8 mouse cellular contexts compared by ENCODE assay signal in the genomic region with DNA sequence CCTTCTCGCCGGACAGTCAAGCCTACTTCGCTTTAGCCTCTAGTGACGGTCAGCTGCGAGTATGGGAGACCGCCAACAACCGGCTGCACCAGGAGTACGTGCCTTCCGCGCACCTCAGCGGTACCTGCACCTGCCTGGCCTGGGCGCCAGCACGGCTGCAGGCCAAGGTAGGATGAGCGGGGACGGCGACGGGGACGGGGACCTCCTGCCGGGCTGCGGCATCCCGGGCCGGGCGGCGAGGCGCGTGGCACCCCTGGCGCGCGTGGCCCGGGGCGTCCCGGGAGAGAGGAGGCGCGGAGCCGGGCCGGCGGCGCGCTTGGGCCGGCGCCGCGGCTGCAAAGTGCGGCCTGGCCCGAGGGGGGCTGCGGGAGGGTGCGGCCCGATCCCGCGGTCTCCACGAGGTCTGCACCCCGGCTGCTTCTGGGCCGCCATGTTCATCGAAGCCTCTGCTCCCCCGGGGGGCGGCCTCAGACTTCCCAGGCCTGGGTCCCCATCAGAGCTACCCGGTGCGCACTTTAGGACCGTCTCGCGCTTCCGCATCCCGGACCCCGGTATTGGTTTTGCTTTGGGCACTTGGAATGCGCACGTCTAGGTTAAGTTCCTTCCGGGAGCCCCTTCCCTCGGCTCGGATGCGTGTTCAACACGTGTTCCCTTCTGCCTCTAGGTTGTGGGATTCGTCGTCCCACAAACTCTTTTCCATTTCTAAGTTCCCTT. TPM values are rescaled to one million over a fixed set of nuclear protein-coding genes. Genes with fewer than 3 reads are reported as not detected.
DNase-seq lines count a peak whose midpoint lies in the region; ATAC-seq and TF ChIP-seq lines count a peak whose summit lies in the region.

No protein-coding gene starts in this region.

- no peaks in the 10 kb centered on the region; the same call in 1 of the 2 replicates for H3K36me3 ChIP-seq in embryonic facial prominence, embryonic 12.5 days
- 0 out of 2 replicates have a peak, but pooled peaks cover 4% of the 10 kb centered on the region for H3K36me3 ChIP-seq in heart, postnatal 0 days (replicated peaks; ENCODE audit: control insufficient read depth, insufficient read depth, low read length)
- no peaks in the 10 kb centered on the region for H3K36me3 ChIP-seq in limb, embryonic 11.5 days (ENCODE audit: control insufficient read depth, insufficient read depth, low read length)
- no peaks in the 10 kb centered on the region for H3K36me3 ChIP-seq in midbrain, embryonic 16.5 days (ENCODE audit: control insufficient read depth, insufficient read depth, low read length)

- WGBS in embryonic facial prominence, embryonic 12.5 days: under 1% methylated on average over 69 of the region's 73 CpGs
- WGBS in heart, postnatal 0 days: under 1% methylated on average over 64 of the region's 73 CpGs
- under 1% methylated on average over 69 of the region's 73 CpGs for WGBS in limb, embryonic 11.5 days
- WGBS in midbrain, embryonic 16.5 days: under 1% methylated on average over 51 of the region's 73 CpGs

- no peaks in the 10 kb centered on the region for H3K27me3 ChIP-seq in embryonic facial prominence, embryonic 12.5 days
- no peaks in the 10 kb centered on the region for H3K27me3 ChIP-seq in heart, postnatal 0 days (ENCODE audit: control insufficient read depth, insufficient read depth, low read length)
- H3K27me3 ChIP-seq in limb, embryonic 11.5 days (ENCODE audit: control insufficient read depth, insufficient read depth, low read length): no peaks in the 10 kb centered on the region
- no peaks in the 10 kb centered on the region for H3K27me3 ChIP-seq in midbrain, embryonic 16.5 days (ENCODE audit: control insufficient read depth, insufficient read depth, low read depth, low read length)

- peak overlapping the region; percentile 77 for H3K9ac ChIP-seq in embryonic facial prominence, embryonic 12.5 days
- peak overlapping the region; percentile 84 for H3K9ac ChIP-seq in heart, postnatal 0 days (replicated peaks; ENCODE audit: low read depth, low read length)
- peak overlapping the region; percentile 92 for H3K9ac ChIP-seq in limb, embryonic 11.5 days (ENCODE audit: low read length)
- H3K9ac ChIP-seq in midbrain, embryonic 16.5 days (ENCODE audit: low read depth, low read length): peak overlapping the region; percentile 93

- peaks cover 18% of the 10 kb centered on the region for H3K4me1 ChIP-seq in embryonic facial prominence, embryonic 12.5 days
- H3K4me1 ChIP-seq in heart, postnatal 0 days (ENCODE audit: control insufficient read depth, insufficient read depth): peaks cover 17% of the 10 kb centered on the region
- 0 out of 2 replicates have a peak, but pooled peaks cover 6% of the 10 kb centered on the region for H3K4me1 ChIP-seq in limb, embryonic 11.5 days (ENCODE audit: control insufficient read depth, insufficient read depth, low read length)
- H3K4me1 ChIP-seq in midbrain, embryonic 16.5 days (ENCODE audit: control insufficient read depth, insufficient read depth, low read length): peaks cover 19% of the 10 kb centered on the region

- TF ChIP-seq EP300 in heart, postnatal 0 days (IDR thresholded peaks at IDR 0.05; ENCODE audit: low read depth): no peak

- ATAC-seq in embryonic facial prominence, embryonic 12.5 days (ENCODE audit: insufficient number of reproducible peaks, insufficient read depth, low FRiP score, low TSS enrichment): peak; percentile 86
- ATAC-seq in heart, postnatal 0 days (ENCODE audit: insufficient read depth, low read depth): peak; percentile 40
- ATAC-seq in limb, embryonic 11.5 days (ENCODE audit: insufficient number of reproducible peaks, low FRiP score, low TSS enrichment, low read depth): peak; percentile 82
- ATAC-seq in midbrain, embryonic 16.5 days: peak; percentile 90

- H3K27ac ChIP-seq in embryonic facial prominence, embryonic 12.5 days: peak overlapping the region; percentile 64; the same call in 1 of the 2 replicates
- H3K27ac ChIP-seq in heart, postnatal 0 days (ENCODE audit: low read depth): peak overlapping the region; percentile 40
- H3K27ac ChIP-seq in limb, embryonic 11.5 days (replicated peaks; ENCODE audit: low read depth, low read length): no peak overlapping the region; the same call in 1 of the 2 replicates
- peak overlapping the region; percentile 66 for H3K27ac ChIP-seq in midbrain, embryonic 16.5 days (ENCODE audit: low read length)

- no peaks in the 10 kb centered on the region for H3K9me3 ChIP-seq in embryonic facial prominence, embryonic 12.5 days
- no peaks in the 10 kb centered on the region for H3K9me3 ChIP-seq in heart, postnatal 0 days (replicated peaks; ENCODE audit: control insufficient read depth, low read length)
- H3K9me3 ChIP-seq in limb, embryonic 11.5 days (ENCODE audit: control insufficient read depth, low read length): no peaks in the 10 kb centered on the region
- no peaks in the 10 kb centered on the region for H3K9me3 ChIP-seq in midbrain, embryonic 16.5 days (replicated peaks; ENCODE audit: control insufficient read depth, low read length, poor library complexity, severe bottlenecking)

- no peak for TF ChIP-seq CTCF in heart, postnatal 0 days (IDR thresholded peaks at IDR 0.05; ENCODE audit: low read depth)

- peak overlapping the region; percentile 92 for H3K4me3 ChIP-seq in embryonic facial prominence, embryonic 12.5 days
- peak overlapping the region; percentile 92 for H3K4me3 ChIP-seq in heart, postnatal 0 days (ENCODE audit: low read depth, low read length)
- H3K4me3 ChIP-seq in limb, embryonic 11.5 days (ENCODE audit: low read depth, low read length): peak overlapping the region; percentile 96
- H3K4me3 ChIP-seq in midbrain, embryonic 16.5 days (ENCODE audit: low read depth, low read length): peak overlapping the region; percentile 99

- peak; percentile 2 to 9 for DNase-seq in lung, adult 18-20 months
- no peak for DNase-seq in lung, postnatal 36 days
- DNase-seq in MN1 (ENCODE audit: low spot score): peak; percentile 52
- DNase-seq in heart, postnatal 0 days (ENCODE audit: low spot score): no peak
- peak; percentile 52 for DNase-seq in limb, embryonic 11.5 days (ENCODE audit: low spot score)
- DNase-seq in thymus, postnatal 25 days: peak; percentile 29

- H3K4me2 ChIP-seq in embryonic facial prominence, embryonic 12.5 days (replicated peaks): peak overlapping the region; percentile 79
- peak overlapping the region; percentile 77 for H3K4me2 ChIP-seq in heart, postnatal 0 days (ENCODE audit: low read depth, low read length)
- H3K4me2 ChIP-seq in limb, embryonic 11.5 days (ENCODE audit: low read depth, severe bottlenecking): peak overlapping the region; percentile 48
- H3K4me2 ChIP-seq in midbrain, embryonic 16.5 days (ENCODE audit: low read length): peak overlapping the region; percentile 94

RNA-seq across cellular contexts. Expression of a gene that starts 0.8 kb away (rescaled TPM):
- polyA plus RNA-seq in embryonic facial prominence, embryonic 12.5 days (2016; fragmentation: Nextera tagmentation; extraction: Ambion mirVana): 85.6 and 85.8 TPM in 2 replicates
- 14.4 and 28.2 TPM in 2 replicates for total RNA-seq in heart, postnatal 0 days (2014; rRNA removed; ENCODE audit: low replicate concordance)
- polyA plus RNA-seq in heart, postnatal 0 days (2015; fragmentation: Nextera tagmentation; extraction: Ambion mirVana): 19.6 and 22.5 TPM in 2 replicates
- polyA plus RNA-seq in limb, embryonic 11.5 days (2014; fragmentation: Nextera tagmentation; extraction: Ambion mirVana): 104 and 106 TPM in 2 replicates
- polyA plus RNA-seq in midbrain, embryonic 16.5 days (2015; fragmentation: Nextera tagmentation; extraction: Ambion mirVana): 50.3 and 51.2 TPM in 2 replicates

RNA-seq across cellular contexts. Expression of a gene that starts 56.6 kb away (rescaled TPM):
- polyA plus RNA-seq in embryonic facial prominence, embryonic 12.5 days (2016; fragmentation: Nextera tagmentation; extraction: Ambion mirVana): not detected in 2 replicates
- 0.46 and 2.7 TPM in 2 replicates for total RNA-seq in heart, postnatal 0 days (2014; rRNA removed; ENCODE audit: low replicate concordance)
- 1.0 and 1.1 TPM in 2 replicates for polyA plus RNA-seq in heart, postnatal 0 days (2015; fragmentation: Nextera tagmentation; extraction: Ambion mirVana)
- polyA plus RNA-seq in limb, embryonic 11.5 days (2014; fragmentation: Nextera tagmentation; extraction: Ambion mirVana): not detected in 2 replicates
- polyA plus RNA-seq in midbrain, embryonic 16.5 days (2015; fragmentation: Nextera tagmentation; extraction: Ambion mirVana): 0.76 and 1.5 TPM in 2 replicates

Comparison
In these comparisons a context has a peak if more than half of its experiments do, and no peak if none do; other contexts are left out.
1. DNase-seq: peak in lung, adult 18-20 months (2 of 2), MN1 (single experiment), limb, embryonic 11.5 days (single experiment) and thymus, postnatal 25 days (single experiment); none in lung, postnatal 36 days (single experiment) and heart, postnatal 0 days (single experiment).
2. ATAC-seq: peak in every context shown above with its lines; median percentile 90 in midbrain, embryonic 16.5 days; 86 in embryonic facial prominence, embryonic 12.5 days; 82 in limb, embryonic 11.5 days; 40 in heart, postnatal 0 days.
3. Peak in every context shown above with its lines, with median percentiles within 50 percentile points of each other: H3K4me2 ChIP-seq, H3K4me3 ChIP-seq and H3K9ac ChIP-seq.